Mouse (Mus musculus): Measurements from ENCODE around the gene Ptgr1. TPM values are rescaled to one million over a fixed set of nuclear protein-coding genes. Genes with fewer than 3 reads are reported as not detected.

The Ptgr1 gene
- polyA plus RNA-seq, 1 experiment from 2014 or later, result 4.3 TPM

- WGBS, result 77% methylated on average over 2 of the region's 2 CpGs
Measured at GRCm38 (mm10) chr4:58923933-58924332, 63.0 kb downstream of the Ptgr1 start.

More at GRCm38 (mm10) chr4:58923933-58924332, 63.0 kb downstream of the Ptgr1 start:
- Histone ChIP-seq H3K27me3 (replicated peaks) (no peaks in the 10 kb centered on the region), H3K4me1 (no peaks in the 10 kb centered on the region), H3K4me2 (no peak overlapping the region), H3K36me3 (no peaks in the 10 kb centered on the region), H3K4me3 (replicated peaks) (no peak overlapping the region), H3K9me3 (replicated peaks) (0 out of 2 replicates have a peak, but pooled peaks cover 3% of the 10 kb centered on the region), H3K9ac (replicated peaks) (no peak overlapping the region), H3K27ac (replicated peaks) (no peak overlapping the region)
- ATAC-seq (ENCODE audit: low FRiP score), result no peak

Other genes starting within 250 kb of the Ptgr1 start
- not detected in 2 replicates for gene Olfr267, start 199.4 kb downstream of the Ptgr1 start, polyA plus RNA-seq (2015; fragmentation: Nextera tagmentation; extraction: Ambion mirVana)
- gene Ecpas, start 74.4 kb downstream of the Ptgr1 start, polyA plus RNA-seq (2015; fragmentation: Nextera tagmentation; extraction: Ambion mirVana), result 33.0 and 34.5 TPM in 2 replicates
- gene Zkscan16, start 43.5 kb downstream of the Ptgr1 start, polyA plus RNA-seq (2015; fragmentation: Nextera tagmentation; extraction: Ambion mirVana), result 1.8 and 2.1 TPM in 2 replicates
- 8.2 and 9.4 TPM in 2 replicates for gene Dnajc25, start 7.9 kb upstream of the Ptgr1 start, polyA plus RNA-seq (2015; fragmentation: Nextera tagmentation; extraction: Ambion mirVana)
- gene Gm20503, start 16.1 kb upstream of the Ptgr1 start, polyA plus RNA-seq (2015; fragmentation: Nextera tagmentation; extraction: Ambion mirVana), result 7.0 and 8.2 TPM in 2 replicates
- gene Gng10, start 48.0 kb upstream of the Ptgr1 start, polyA plus RNA-seq (2015; fragmentation: Nextera tagmentation; extraction: Ambion mirVana), result 180 and 198 TPM in 2 replicates
- 0.05 and 0.10 TPM in 2 replicates for gene AI481877, start 151.9 kb upstream of the Ptgr1 start, polyA plus RNA-seq (2015; fragmentation: Nextera tagmentation; extraction: Ambion mirVana)
- 16.3 and 16.7 TPM in 2 replicates for gene Ugcg, start 202.1 kb upstream of the Ptgr1 start, polyA plus RNA-seq (2015; fragmentation: Nextera tagmentation; extraction: Ambion mirVana)

Data from neural tube, embryonic 15.5 days (tissue).